Mouse (Mus musculus): ENCODE data around the gene Rpl11. TPM values are rescaled to one million over a fixed set of nuclear protein-coding genes. Genes with fewer than 3 reads are reported as not detected.

Rpl11 gene
- polyA plus RNA-seq, 3 experiments from 2014 or later: 855 to 1,337 (median 1,209) TPM

Other genes starting within 250 kb of the Rpl11 start
- 100 to 1,000 TPM; 184 to 209 (median 207) TPM for gene Srsf10, start 197.7 kb downstream of the Rpl11 start, polyA plus RNA-seq (2017; shearing (Covaris generic))
- 100 to 1,000 TPM; 177 to 235 (median 211) TPM for gene Pnrc2, start 179.6 kb downstream of the Rpl11 start, polyA plus RNA-seq (2017; shearing (Covaris generic))
- gene Cnr2, start 158.0 kb downstream of the Rpl11 start, polyA plus RNA-seq (2017; shearing (Covaris generic)): 1 to 10 TPM; 1.9 to 8.0 (median 7.0) TPM
- 100 to 1,000 TPM in 1 of 3 experiments, 10 to 100 TPM in 2; 81.7 to 101 (median 98.9) TPM for gene Fuca1, start 132.7 kb downstream of the Rpl11 start, polyA plus RNA-seq (2017; shearing (Covaris generic))
- 10 to 100 TPM; 70.5 to 83.4 (median 77.2) TPM for gene Hmgcl, start 107.0 kb downstream of the Rpl11 start, polyA plus RNA-seq (2017; shearing (Covaris generic))
- gene Gale, start 89.7 kb downstream of the Rpl11 start, polyA plus RNA-seq (2017; shearing (Covaris generic)): 10 to 100 TPM; 14.2 to 26.3 (median 19.0) TPM
- 10 to 100 TPM; 61.2 to 78.8 (median 65.5) TPM for gene Lypla2, start 80.8 kb downstream of the Rpl11 start, polyA plus RNA-seq (2017; shearing (Covaris generic))
- 10 to 100 TPM in 1 of 3 experiments, 1 to 10 TPM in 2; 8.3 to 16.7 (median 9.8) TPM for gene Pithd1, start 66.2 kb downstream of the Rpl11 start, polyA plus RNA-seq (2017; shearing (Covaris generic))
- gene Eloa, start 31.7 kb downstream of the Rpl11 start, polyA plus RNA-seq (2017; shearing (Covaris generic)): 10 to 100 TPM; 47.2 to 77.0 (median 56.2) TPM
- gene Id3, start 90.1 kb upstream of the Rpl11 start, polyA plus RNA-seq (2017; shearing (Covaris generic)): 100 to 1,000 TPM; 125 to 343 (median 290) TPM
- 10 to 100 TPM; 15.0 to 44.4 (median 16.8) TPM for gene E2f2, start 119.0 kb upstream of the Rpl11 start, polyA plus RNA-seq (2017; shearing (Covaris generic))
- under 1 TPM in 1 of 3 experiments, not detected in 2; 0.16 TPM for gene Asap3, start 152.9 kb upstream of the Rpl11 start, polyA plus RNA-seq (2017; shearing (Covaris generic))
- under 1 TPM in 2 of 3 experiments, not detected in 1; 0.29 to 0.65 TPM for gene Tcea3, start 194.3 kb upstream of the Rpl11 start, polyA plus RNA-seq (2017; shearing (Covaris generic))
- 10 to 100 TPM in 1 of 3 experiments, 1 to 10 TPM in 2; 6.2 to 10.4 (median 8.1) TPM for gene Zfp46, start 231.3 kb upstream of the Rpl11 start, polyA plus RNA-seq (2017; shearing (Covaris generic))